In genomic region chr10:96605856-96606255, GRCm38 (mm10) we compare ENCODE assay signal across 24 mouse cellular contexts. TPM values are rescaled to one million over a fixed set of nuclear protein-coding genes. Genes with fewer than 3 reads are reported as not detected.
DNase-seq lines count a peak whose midpoint lies in the region; ATAC-seq and TF ChIP-seq lines count a peak whose summit lies in the region.
"Had no signal": no experiment of that assay in that cellular context is flagged by ENCODE, and none has a peak within 500 bp of the region (broad histone marks: within the 10 kb centered on the region; RNA-seq: fewer than 3 reads in every experiment).

No protein-coding gene starts in this region.

- H3K79me2 ChIP-seq in CH12.LX (replicated peaks; ENCODE audit: control insufficient read depth, extremely low read depth, insufficient read depth, poor library complexity, severe bottlenecking): no peaks in the 10 kb centered on the region

- no peak for TF ChIP-seq EP300 in CH12.LX (IDR thresholded peaks at IDR 0.05; ENCODE audit: low read length)

- ATAC-seq in megakaryocyte, adult 5-6 weeks (ENCODE audit: poor library complexity, severe bottlenecking): peak; percentile 39; the same call in 1 of the 2 replicates
- no peak for ATAC-seq in activated CD4-positive, CD25-positive, alpha-beta regulatory T cell, adult 4 months
- ATAC-seq: forebrain, embryonic 13.5 days; forebrain, embryonic 16.5 days had no signal

- H3K36me3 ChIP-seq in spleen, adult 2 months (ENCODE audit: control insufficient read depth, insufficient read depth, low read length): no peaks in the 10 kb centered on the region
- H3K36me3 ChIP-seq in CH12.LX (replicated peaks in 1 of 2; ENCODE audit: control insufficient read depth in 1 of 2, insufficient read depth in 1 of 2, low read length in 1 of 2): no peaks in the 10 kb centered on the region
- H3K36me3 ChIP-seq: embryonic facial prominence, embryonic 10.5 days; embryonic facial prominence, embryonic 13.5 days; forebrain, embryonic 10.5 days; hindbrain, embryonic 12.5 days; hindbrain, embryonic 15.5 days had no signal

- H3K27ac ChIP-seq in spleen, adult 2 months (ENCODE audit: insufficient read depth, low read length): peak overlapping the region; percentile 37; the same call in 1 of the 2 replicates
- H3K27ac ChIP-seq in CH12.LX (ENCODE audit: insufficient read depth, low read depth): no peak overlapping the region
- H3K27ac ChIP-seq: embryonic facial prominence, embryonic 10.5 days; embryonic facial prominence, embryonic 13.5 days; forebrain, embryonic 10.5 days; forebrain, embryonic 13.5 days; hindbrain, embryonic 12.5 days; hindbrain, embryonic 15.5 days had no signal

- no peak for TF ChIP-seq CTCF in spleen, adult 2 months (IDR thresholded peaks at IDR 0.05; ENCODE audit: extremely low read depth, insufficient read depth, insufficient read length, insufficient replicate concordance)
- TF ChIP-seq CTCF in CH12.LX (conservative IDR thresholded peaks at IDR 0.05 in 1 of 2, IDR thresholded peaks at IDR 0.05 in 1 of 2; ENCODE audit: low read depth in 2 of 2, low read length in 2 of 2): no peak

- peaks cover 10% of the 10 kb centered on the region; the same call in 1 of the 2 replicates for H3K4me1 ChIP-seq in spleen, adult 2 months (ENCODE audit: control insufficient read depth, insufficient read depth, insufficient read length)
- peaks cover 12 to 19% of the 10 kb centered on the region in 2 experiments for H3K4me1 ChIP-seq in CH12.LX (ENCODE audit: control insufficient read depth in 1 of 2, insufficient read depth in 2 of 2)
- H3K4me1 ChIP-seq: embryonic facial prominence, embryonic 10.5 days; embryonic facial prominence, embryonic 13.5 days; forebrain, embryonic 10.5 days; forebrain, embryonic 13.5 days; hindbrain, embryonic 12.5 days; hindbrain, embryonic 15.5 days had no signal

- 34% methylated on average over 2 of the region's 2 CpGs for WGBS in spleen, adult 2 months

- H3K4me2 ChIP-seq in CH12.LX (ENCODE audit: insufficient read depth, low read depth, poor library complexity, severe bottlenecking): no peak overlapping the region
- H3K4me2 ChIP-seq: embryonic facial prominence, embryonic 13.5 days; forebrain, embryonic 13.5 days; heart, embryonic 11.5 days; hindbrain, embryonic 12.5 days; hindbrain, embryonic 15.5 days had no signal

- no peaks in the 10 kb centered on the region for H3K27me3 ChIP-seq in spleen, adult 2 months (ENCODE audit: control insufficient read depth, insufficient read depth, low read length)
- H3K27me3 ChIP-seq in CH12.LX (replicated peaks): no peaks in the 10 kb centered on the region
- H3K27me3 ChIP-seq: embryonic facial prominence, embryonic 13.5 days; forebrain, embryonic 13.5 days; hindbrain, embryonic 12.5 days; hindbrain, embryonic 15.5 days had no signal

- in situ Hi-C loops in CH12.LX (cut with MboI; ENCODE audit: low pct_ligation_motif_present, low pct_unique_long_range_greater_than_20kb, low sequenced_read_pairs): loop anchor here (25.0 kb wide), 2 partner anchors 494 to 706 kb away; no protein-coding TSS in a partner anchor

- dilution Hi-C loops in CH12.LX (cut with MboI; ENCODE audit: extremely low pct_ligation_motif_present, extremely low pct_unique_long_range_greater_than_20kb, low sequenced_read_pairs): no loop called here

- no peak overlapping the region for H3K4me3 ChIP-seq in spleen, adult 2 months (ENCODE audit: extremely low read depth, insufficient read depth, insufficient read length)
- no peak overlapping the region for H3K4me3 ChIP-seq in CH12.LX (replicated peaks in 1 of 3; ENCODE audit: low read depth in 2 of 3, low read length in 2 of 3, poor library complexity in 1 of 3)
- H3K4me3 ChIP-seq: embryonic facial prominence, embryonic 10.5 days; embryonic facial prominence, embryonic 13.5 days; forebrain, embryonic 10.5 days; forebrain, embryonic 13.5 days; hindbrain, embryonic 12.5 days; hindbrain, embryonic 15.5 days had no signal

- no peak for TF ChIP-seq RAD21 in CH12.LX (IDR thresholded peaks at IDR 0.05; ENCODE audit: low read depth, low read length)

- H3K9ac ChIP-seq in CH12.LX (ENCODE audit: insufficient read depth, low read depth): no peak overlapping the region
- H3K9ac ChIP-seq: embryonic facial prominence, embryonic 13.5 days; forebrain, embryonic 13.5 days; hindbrain, embryonic 12.5 days; hindbrain, embryonic 15.5 days had no signal

- no peak for DNase-seq in spleen, adult 2 months (ENCODE audit: low read depth in 1 of 2, low spot score in 2 of 2)
- no peak for DNase-seq in spleen, postnatal 4 days (ENCODE audit: low spot score in 2 of 2)
- no peak for DNase-seq in CH12.LX (ENCODE audit: extremely low read depth)
- DNase-seq in testis, postnatal 10 days (ENCODE audit: low spot score): no peak
- no peak for DNase-seq in neural tube, embryonic 10.5 days (ENCODE audit: extremely low spot score, low spot score)
- DNase-seq: adrenal gland, postnatal 10 days; cerebellum, adult 11 months; cerebellum, adult 2 months; cerebellum, adult 9-11 months; cerebellum, postnatal 25 days; embryo, embryonic 11 days; gastrocnemius, postnatal 10 days; gastrocnemius, postnatal 36 days; heart, adult 11 months had no signal

- H3K9me3 ChIP-seq in CH12.LX (replicated peaks; ENCODE audit: low read length): no peaks in the 10 kb centered on the region
- H3K9me3 ChIP-seq: embryonic facial prominence, embryonic 10.5 days; embryonic facial prominence, embryonic 13.5 days; forebrain, embryonic 10.5 days; forebrain, embryonic 13.5 days; hindbrain, embryonic 12.5 days; hindbrain, embryonic 15.5 days had no signal

- TF ChIP-seq POLR2A in spleen, adult 2 months (IDR thresholded peaks at IDR 0.05; ENCODE audit: low read depth, low read length): no peak
- no peak for TF ChIP-seq POLR2A in CH12.LX (IDR thresholded peaks at IDR 0.05; ENCODE audit: low read depth, low read length)

TF ChIP-seq in CH12.LX, 34 proteins besides CTCF, POLR2A, EP300 and RAD21:
- no peak for TF ChIP-seq ZNF384 (IDR thresholded peaks at IDR 0.05; ENCODE audit: low read depth, low read length)
- peak; percentile 74 for TF ChIP-seq IRF4 (IDR thresholded peaks at IDR 0.05; ENCODE audit: low read depth, low read length)
- TF ChIP-seq SMC3 (IDR thresholded peaks at IDR 0.05; ENCODE audit: low read depth, low read length): no peak
- peak; percentile 38; the same call in 1 of the 2 replicates for TF ChIP-seq BHLHE40 (IDR thresholded peaks at IDR 0.05; ENCODE audit: low read depth, low read length)
- TF ChIP-seq MAFK (IDR thresholded peaks at IDR 0.05; ENCODE audit: insufficient replicate concordance, low read length): no peak

RNA-seq across cellular contexts. Expression of gene Btg1, which starts 10.9 kb away (rescaled TPM):
- polyA plus RNA-seq in spleen, adult 2 months (2012; rRNA removed): 139 and 152 TPM in 2 replicates
- total RNA-seq in CH12.LX (2012; rRNA removed) (17.7 and 25.1 TPM in 2 replicates), CH12.LX (2014; rRNA removed) (15.5 and 15.8 TPM in 2 replicates)
- 16.8 and 20.5 TPM in 2 replicates for polyA plus RNA-seq in CH12.LX (2012; ENCODE audit: insufficient read length, low read depth)
- 146 and 153 TPM in 2 replicates for total RNA-seq in megakaryocyte, adult 5-6 weeks (2015)
- 157 and 197 TPM in 2 replicates for total RNA-seq in megakaryocyte, adult 5-6 weeks (2017)
- 100 to 1,000 TPM; 187 to 198 TPM for polyA plus RNA-seq in activated CD4-positive, CD25-positive, alpha-beta regulatory T cell, adult 4 months (2017; shearing (Covaris generic))
